Mouse (Mus musculus): Measurements from ENCODE around the gene Ltbp1.

DNA sequence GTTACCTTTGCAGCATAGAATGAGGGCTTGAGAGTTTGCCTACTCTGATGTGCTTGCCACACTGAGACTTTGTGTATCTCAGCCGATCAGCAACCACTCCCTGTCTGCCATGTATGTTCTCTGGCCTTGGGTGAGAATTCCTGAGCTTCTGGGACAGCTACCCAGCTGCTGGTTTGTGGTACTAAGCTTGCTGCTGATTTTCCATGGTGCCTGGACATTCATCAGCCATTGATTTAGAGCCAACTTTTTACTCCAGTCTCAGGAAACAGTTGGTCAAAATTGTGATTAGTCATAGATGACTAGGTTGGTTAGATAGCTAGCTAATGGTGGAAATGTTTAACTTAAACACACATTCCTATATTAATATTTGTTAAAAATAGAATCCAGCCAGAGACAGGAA lies 267.9 kb downstream of the Ltbp1 start:
- TF ChIP-seq CTCF (IDR thresholded peaks at IDR 0.05; ENCODE audit: extremely low read depth, insufficient read depth, low read length) (no peak), POLR2A (IDR thresholded peaks at IDR 0.05; ENCODE audit: extremely low read depth, insufficient read depth, low read length) (no peak)
